Mouse (Mus musculus): ENCODE results near the gene Setd1b.
A peak's percentile ranks its signal among the peaks of the same experiment; 100 is the strongest.

Gene Setd1b

DNA sequence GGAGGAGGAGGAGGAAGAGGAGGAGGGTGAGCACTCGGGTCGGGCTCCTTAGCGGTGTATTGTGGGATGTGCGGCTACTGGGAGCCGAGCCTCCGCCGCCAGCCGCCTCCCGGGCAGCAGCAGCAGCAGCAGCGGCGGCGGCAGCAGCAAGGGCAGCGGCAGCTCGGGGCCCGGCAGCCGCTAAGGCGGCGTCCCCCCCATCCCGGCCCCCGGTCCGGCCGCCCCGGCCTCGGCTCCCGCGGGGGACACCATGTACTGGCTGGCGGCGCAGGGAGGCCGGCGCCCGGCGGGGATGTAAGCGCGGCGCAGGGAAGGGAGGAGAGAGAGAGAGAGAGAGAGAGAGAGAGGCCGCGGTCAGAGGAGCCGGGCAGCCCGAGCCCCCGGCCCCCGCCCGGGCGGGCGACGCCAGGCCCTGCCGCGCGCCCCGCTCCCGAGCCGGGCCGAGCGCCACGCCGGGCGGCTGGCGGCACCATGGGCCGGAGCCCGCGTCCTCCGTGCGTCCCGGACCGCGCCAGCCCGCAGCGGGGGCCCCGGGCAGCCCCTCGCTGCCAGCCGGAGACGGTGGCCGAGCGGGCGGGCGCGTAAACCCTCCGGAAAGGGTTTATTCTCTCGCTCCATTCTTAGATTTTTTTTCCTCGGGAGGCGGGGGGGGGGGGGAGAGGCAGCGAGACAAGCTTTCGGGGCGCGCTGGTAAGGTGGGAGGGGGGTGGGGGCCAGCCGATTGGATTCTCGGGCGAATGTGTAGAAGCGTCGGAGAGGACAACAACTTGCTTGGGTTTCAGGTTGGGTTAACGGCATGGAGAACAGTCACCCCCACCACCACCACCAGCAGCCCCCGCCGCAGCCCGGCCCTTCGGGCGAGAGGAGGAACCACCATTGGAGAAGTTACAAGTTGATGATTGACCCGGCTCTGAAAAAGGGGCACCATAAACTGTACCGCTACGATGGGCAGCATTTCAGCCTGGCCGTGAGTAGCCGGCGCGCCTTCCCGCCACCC, at the start of gene Setd1b:
Setd1b (plus strand) TSS at position 33 of the 997 bp plus-strand sequence.
- DNase-seq (ENCODE audit: low spot score): peak; percentile 67

DNA sequence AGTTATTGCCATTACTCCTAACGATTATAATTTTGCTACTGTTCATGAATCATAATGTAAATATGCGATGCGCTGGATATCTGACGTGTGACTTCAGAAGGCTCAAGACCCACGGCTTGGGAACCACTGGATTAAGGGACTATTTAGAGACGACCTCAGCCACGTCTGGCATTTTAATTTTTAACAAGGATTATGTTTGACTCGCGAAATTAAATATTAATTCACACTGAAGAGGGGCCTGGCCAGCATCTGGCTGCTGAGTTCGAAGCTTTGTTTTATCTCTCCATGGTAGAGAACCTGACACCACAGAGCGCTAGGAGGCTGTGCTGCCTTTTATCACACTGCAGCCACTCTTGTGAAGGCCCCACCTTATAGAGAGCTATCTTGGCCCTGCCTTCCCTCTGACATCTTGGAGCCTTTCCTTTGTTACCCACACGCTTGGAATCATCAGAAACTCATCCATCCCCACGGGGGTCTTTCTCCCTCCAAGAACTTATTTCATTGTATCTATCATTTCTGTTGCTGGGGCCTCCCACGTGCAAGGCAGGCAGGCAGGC, 48.8 kb upstream of the Setd1b start:
- no peak for DNase-seq (ENCODE audit: low spot score)

DNA sequence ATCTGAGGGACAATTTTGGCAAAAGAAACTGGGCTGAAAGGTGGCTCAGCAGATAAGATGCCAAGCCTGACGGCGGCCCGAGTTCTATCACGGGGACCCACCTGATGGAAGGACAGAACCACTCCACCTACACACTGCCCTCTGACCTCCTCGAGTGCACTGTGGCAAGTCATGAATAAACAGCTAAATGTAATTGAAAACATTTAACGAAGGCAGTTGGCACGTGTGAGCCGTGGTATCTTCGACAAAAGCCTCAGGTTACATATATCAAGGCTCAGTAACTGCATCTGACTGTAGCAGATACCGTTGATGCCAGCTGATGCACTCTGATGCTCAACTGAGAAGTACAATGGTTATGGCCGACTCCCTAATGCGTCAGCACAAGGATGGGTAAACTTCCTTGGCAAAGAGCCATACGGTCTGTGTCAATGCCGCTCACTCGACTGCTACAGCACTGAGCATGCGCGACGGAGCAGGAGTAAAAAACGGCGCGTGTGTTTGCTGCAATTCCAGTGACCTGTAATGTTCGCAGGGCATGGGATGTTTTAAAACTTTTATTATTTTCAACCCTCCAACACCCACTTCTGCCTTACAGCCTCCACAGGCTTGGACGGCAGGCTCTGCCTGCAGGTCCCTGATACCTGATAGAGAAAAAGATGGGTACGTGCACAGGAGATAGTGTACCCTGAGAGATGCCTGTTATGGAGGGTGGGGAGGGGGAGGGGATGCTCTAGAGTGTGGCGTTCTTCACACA, 47.6 kb upstream of the Setd1b start:
- no peak for DNase-seq (ENCODE audit: low spot score)

DNA sequence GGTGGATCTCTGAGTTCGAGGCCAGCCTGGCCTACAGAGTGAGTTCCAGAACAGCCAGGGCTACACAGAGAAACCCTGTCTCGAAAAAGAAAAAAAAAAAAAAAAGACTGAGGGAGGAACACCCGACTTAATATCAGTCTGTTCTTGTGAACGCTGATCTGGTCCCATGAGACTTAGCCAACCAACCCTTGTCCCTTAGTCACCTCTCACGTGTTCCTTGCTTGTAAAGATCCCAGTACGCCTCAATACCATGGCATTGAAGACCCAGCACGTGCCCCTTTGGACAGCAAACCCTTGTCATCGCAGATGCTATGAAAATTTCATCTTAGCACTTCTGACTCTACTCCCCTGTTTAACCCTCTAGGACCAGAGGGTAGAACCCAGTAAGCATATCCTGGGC, 45.7 kb upstream of the Setd1b start:
- no peak for DNase-seq (ENCODE audit: low spot score)

DNA sequence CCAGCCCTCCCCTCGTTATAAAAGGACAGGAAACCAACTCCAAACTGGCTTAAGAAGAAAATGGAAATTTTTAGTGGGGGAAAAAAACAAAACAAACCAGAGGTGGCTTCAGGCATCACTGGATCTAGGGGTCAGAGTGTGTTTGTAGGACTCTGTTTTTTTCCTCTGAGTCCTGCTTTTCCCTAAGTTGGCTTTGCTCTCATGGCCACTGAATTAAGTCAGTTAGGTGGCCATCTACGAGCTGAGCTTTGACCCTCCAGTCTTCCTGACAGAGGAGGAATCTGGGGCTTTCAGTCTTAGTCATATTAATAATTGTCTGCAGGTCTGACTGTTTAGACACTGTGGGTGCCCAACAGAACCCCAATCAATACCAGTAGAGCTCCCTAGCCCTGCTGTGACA, 43.5 kb upstream of the Setd1b start:
- DNase-seq (ENCODE audit: low spot score): no peak

DNA sequence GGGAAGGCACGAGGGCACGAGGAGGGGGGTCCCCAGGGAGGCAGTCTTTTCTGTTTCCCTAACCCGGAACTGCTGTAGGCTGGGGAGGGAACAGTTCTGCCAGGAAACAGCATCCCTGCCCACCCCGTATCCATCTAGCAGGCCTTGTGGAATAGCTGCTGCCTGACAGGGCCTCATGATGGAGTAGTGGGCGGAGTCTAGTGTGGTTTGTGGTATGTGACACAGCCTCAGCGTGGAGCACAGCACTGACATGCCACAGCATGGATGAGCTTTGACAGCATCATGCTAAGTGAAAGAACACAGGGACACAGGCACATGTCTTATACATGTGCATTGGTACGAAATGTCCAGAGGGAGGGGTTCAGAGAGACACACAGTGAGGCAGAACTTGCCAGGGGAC, 39.6 kb upstream of the Setd1b start:
- DNase-seq (ENCODE audit: low spot score): no peak

DNA sequence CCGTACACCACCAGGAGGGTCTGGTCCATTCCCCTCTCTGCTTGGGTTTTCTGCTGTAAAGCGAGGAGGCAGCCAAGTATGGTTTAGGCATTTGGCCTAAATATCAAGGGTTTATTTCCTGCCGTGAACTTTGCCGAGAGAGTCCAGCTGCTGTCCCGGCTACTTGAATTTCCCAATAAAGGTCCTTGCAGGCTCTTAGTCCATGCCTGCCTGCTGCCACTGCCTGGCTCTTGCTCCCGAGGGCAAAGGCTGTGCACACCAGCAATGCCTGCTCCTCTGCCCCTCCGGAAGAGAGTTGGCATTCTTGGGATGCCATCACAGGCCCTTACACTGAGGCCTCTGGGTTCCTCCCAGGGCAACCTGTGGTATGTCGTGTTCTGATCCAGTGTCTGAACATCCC, 38.4 kb upstream of the Setd1b start:
- no peak for DNase-seq (ENCODE audit: low spot score)

DNA sequence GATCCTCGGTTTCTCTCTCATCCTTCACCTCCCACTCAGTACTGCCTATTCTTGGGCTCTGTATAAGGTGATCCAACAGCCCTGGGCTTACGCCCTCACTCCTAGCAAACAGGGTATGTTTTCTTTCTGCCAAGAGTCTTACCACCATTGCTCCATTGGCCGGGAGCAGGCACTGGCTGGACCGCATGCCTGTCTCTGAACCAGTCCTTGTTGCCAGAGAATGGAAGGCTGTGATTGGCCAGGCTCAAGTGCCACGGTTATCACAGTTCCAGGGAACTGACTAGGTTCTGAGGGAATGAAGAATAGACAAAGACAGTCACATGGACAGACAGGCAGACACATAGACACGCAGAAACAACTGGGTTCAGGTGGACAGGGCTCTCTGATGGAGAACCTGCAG, 37.2 kb upstream of the Setd1b start:
- no peak for DNase-seq (ENCODE audit: low spot score)

DNA sequence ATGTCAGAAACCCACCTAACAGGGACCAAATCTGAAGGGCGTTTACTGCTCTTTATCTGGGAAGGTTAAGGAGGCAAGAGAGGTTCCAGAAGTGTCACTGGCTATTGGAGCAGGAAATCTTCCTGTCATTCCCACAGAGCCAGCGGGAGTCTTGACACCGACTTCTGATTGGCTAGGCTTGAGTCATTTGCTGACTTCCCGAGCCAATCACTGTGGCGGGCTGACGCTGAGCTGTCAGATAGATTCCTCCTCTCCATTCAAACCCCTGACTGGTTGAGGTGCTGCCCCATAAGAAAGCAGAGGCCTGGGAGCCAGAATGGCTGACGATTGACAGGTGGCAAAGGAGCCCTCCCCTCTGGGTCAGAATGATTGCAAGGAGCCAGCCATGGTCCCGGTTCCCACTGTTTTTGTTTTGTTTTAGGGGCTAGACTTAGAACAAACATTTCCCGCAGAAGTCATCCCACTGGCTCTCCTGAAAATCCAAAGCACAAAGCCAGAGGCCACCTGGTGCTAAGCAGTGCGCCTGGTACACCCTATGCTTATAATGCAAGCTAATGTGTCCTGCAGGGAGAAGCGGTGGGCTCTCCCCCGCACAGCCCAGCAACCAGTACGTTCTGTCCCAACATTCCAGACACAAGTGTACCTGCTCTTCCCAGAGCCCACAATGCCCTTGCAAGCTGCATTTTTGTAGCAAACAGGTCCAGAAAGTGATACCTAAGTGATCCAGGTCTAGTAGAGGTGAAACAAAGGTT, 32.4 kb upstream of the Setd1b start:
- DNase-seq (ENCODE audit: low spot score): no peak

DNA sequence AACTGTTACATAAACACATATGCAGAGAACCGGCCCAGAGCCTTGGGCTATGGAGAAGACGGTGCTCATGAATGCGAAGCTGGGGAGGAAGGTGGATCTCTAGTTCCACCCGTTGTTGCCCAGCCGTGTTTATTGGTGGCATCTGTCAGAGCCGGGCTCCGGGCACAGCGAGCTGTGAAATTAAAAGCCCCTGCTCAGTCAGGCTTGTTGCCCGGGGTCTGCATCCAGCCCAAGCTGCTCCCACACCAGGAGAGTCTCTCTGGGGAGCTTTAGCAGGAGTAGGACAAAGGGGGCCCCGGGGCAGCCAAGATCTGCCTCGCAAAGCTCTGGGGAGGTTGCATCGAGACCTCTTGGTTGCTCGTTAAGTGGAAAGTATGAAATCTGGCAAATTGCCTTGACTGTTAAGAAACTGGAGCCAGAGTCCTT, 31.7 kb upstream of the Setd1b start:
- no peak for DNase-seq (ENCODE audit: low spot score)

DNA sequence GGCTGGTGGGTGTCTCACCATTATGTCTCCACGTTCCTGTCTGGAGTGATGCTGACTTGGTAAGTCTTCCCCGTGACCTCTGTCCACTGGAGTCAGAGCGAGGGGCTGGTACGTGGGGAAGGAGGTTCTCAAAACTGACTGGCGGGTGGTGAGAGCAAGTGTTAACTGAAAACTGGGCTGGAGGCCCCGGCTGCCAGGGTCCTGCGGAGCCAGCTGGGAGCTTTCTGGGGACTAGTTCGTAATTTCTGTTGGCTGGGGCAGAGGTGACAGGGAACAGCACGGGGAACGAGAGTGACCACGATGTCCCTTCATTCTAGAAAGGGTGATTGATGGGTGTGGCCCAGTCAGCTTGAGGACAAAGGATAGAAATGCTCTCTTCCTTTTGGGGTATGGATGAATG, 27.9 kb upstream of the Setd1b start:
- DNase-seq (ENCODE audit: low spot score): no peak

DNA sequence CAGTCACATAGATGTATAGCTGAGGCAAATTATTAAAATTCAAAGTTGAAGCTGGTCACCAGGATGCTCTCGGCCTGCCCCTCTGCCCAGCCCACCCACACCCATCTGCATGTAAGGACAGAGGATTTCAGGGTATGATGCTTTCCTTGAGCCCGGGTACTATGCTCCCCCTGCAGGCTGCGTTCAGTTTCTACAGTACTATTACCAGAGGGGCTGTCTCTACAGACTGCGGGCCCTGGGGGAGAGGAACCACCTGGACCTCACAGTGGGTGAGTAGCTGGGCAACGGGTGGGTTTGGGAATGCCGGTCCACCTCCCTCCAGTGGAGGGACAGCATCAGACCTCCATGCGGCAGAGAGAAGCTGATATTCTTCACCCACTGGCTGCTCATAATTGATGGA, 27.1 kb upstream of the Setd1b start:
- no peak for DNase-seq (ENCODE audit: low spot score)

DNA sequence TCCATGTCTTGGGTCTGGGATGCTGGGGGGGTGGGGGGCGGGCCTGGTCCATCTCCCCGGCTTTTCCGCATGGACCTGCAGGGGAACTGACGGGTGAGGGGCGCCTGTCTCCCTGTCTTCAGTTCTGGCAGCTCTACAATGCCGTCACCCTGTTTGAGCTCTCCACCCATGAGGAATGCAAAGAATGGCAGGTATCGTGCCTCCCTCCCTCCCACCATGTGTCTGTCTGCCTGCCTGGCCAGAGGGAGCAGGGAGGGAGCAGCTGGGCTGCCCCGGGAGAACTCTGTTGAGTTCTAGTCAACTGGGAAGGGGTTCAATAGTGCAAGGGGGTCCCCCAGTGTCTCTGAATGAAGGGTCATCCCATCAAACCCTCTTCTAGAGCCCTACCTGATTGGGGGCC, 25.9 kb upstream of the Setd1b start:
- no peak for DNase-seq (ENCODE audit: low spot score)

DNA sequence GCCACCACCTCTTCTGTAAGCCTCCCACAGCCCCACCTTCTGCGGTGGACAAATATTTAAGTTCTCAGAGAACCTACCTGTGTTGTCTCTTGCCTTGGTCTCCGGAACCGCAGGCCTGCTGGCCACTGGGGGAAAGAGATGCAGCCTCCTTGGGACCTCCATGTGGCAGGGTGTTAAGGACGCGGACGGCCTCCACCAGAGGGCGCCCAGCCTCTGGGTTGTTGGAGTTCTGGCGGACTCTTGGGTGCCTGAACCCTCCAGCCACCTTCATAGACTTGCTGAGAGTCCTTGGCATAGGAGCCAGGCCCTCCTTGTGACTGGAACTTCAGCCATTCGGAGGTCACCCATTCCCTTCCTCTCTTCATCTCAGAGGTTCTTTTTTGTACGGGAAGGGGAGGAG, 24.7 kb upstream of the Setd1b start:
- peak; percentile 79 for DNase-seq (ENCODE audit: low spot score)

DNA sequence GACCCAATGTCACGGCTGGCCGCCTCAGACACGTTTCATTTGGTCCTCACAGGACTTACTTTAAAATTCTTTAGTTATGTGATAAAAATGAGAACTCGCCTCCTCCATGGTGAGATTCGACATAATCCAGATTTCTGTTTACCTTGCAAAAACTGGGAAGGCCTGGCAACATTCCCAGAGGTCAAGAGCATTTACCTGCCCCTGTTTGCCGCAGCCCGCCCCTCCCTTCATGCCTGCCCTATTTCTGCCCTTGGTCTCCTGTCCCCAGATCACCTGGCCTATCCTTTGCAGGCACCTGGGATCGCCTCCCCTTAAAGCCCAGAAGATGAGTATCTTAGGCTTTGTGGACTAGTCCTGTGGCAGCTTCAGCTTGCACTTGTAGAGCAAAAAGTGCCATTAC, 24.2 kb upstream of the Setd1b start:
- no peak for DNase-seq (ENCODE audit: low spot score)

DNA sequence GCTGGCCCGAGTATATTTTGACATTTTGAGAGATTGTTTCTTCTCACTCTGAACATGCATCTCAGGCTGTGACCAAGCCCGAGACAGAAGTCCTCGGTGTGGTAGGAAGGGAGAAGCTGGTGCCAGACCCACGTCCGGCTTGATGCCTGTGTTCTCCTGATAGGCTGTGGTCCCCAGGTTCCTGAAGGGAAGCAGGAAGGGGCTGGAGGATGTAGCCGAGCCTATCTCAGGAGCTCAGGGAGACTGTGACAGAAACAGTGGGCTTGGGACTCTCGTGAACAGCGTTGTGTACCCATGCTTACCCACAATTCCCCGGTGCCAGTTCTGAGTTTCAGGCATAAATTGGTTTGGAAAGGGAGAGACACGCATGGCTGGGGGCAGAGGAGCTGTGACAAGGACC, 23.2 kb upstream of the Setd1b start:
- DNase-seq (ENCODE audit: low spot score): no peak

DNA sequence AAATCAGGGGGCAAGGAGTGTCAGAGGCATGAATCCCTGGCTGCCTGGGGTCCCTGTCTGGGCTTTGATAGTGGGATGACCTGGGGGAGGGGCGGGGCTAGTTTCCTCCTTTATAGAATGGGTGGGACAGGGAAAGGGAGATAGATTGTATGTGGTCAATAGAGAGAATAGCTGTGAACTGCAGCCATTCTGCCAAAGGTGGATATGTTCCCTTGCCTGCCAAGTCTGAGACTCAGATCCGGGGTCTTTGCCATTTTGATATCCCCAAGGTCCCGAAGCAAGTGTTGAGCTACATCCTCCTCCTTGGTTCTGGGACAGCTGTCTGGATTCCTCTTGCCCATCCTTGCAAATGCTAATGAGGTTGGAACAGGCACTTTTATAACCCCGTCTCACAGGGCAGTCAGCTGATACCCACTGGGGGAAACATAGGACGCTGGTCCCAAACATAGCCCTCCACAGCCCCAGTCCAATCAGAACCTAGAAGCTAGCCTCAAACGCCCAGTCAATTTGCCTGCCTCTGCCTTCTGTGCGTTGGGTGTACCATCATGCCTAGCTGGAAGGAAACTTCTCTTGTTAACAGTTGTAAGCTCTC, 21.3 kb upstream of the Setd1b start:
- no peak for DNase-seq (ENCODE audit: low spot score)

DNA sequence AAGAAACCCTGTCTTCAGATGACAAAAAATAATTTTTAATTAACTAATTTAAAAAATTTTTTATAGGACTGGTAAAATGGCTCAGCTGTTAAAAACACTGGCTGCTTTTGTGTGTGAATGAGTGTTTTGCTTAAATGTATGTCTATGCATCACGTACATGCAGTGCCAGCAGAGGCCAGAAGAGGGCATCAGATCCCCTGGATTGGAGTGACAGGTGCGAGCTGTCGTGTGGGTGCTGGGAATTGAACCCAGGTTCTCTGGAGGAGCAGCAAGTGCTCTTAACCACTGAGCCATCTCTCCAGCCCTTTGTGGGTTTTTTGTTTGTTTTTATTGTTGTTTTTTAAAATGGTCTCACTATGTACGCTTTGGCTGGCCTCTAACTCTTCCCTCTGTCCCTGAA, 19.8 kb upstream of the Setd1b start:
- no peak for DNase-seq (ENCODE audit: low spot score)

DNA sequence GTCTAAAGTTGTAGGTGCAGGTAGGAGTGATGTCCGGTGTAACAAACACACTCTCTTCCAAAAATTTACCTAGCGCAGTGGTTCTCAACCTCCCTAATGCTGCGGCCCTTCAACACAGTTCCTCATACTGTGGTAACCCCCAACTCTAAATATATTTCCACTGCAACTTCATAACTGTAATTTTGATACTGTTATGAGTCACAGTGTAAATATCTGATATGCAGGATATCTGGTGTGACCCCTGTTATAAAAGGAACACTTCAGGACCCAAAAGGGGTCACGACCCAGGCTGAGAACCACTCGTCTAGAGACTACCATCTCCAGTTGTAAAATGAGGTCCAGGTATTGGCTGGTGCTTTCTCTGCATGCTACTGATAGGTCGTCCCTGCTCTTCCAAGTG, 16.9 kb upstream of the Setd1b start:
- no peak for DNase-seq (ENCODE audit: low spot score)

DNA sequence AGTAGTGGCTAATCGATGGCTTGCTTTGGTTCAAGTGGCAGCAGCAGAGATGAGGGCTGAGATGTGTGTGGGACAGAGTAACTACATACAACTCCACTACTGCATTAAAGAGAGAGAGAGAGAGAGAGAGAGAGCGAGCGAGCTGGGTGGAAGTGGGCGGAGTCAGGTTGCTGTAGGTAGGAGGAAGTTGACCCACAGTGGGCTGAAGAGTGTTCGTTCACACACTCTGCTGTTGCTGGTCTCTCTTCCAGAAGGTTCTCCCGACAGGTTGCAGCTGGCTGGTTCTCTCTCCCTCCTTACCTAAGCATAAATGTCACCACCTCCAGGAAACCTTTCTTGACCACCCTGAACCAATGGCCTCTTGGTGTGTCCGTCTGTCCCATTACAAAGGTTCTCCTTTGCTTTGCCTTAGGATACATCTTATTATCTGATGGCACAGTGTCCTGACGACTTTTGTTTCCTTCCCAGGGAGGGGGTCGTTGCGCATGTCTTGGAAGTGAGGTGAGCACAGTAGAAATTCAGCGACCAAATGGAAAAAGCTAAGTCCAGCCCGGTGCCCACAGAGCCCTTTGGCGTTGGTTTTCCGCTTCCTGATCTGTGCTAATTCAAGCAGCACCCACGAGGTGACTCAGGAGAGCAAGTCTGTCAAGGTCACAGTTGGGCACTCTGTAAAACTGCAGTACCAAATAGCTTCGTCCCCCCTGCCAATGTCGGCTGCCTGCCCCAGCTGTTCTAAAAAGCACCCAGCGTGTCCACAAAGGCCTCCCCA, 16.2 kb upstream of the Setd1b start:
- no peak for DNase-seq (ENCODE audit: low spot score)

DNA sequence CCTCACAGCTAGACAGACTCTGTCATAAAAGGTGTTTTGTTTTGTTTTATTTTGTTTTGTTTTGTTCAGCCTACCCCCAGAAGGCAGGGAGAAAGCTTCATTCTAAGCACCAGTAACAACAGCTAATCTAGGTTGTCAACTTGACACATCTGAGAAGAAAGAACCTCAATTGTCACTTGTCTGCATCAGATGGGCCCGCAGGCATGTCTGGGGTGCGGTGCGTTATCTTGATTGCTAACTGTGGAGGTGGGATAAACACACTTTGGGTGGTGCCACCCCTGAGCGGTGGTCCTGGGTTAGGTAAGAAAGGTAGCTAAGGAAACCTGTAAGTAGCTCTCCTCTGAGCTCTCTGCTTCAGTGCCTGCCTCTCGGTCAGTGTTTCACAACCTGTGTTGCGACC, 15.0 kb upstream of the Setd1b start:
- DNase-seq (ENCODE audit: low spot score): no peak
